Mouse (Mus musculus) erythroblast, embryonic 14.5 days (primary cell): ENCODE data around the gene Mrtfb.

Experiments used
- GATA1 ChIP-seq: IDR thresholded peaks from 2 replicates; pipeline ENCODE4 v1.6.1; 2012; ENCODE audit warnings: low read length, inconsistent platforms, mixed read lengths
- TAL1 ChIP-seq: IDR thresholded peaks from 3 replicates; pipeline ENCODE4 v1.6.1; 2012; ENCODE audit warnings: low read length, inconsistent platforms, mixed read lengths

DNA sequence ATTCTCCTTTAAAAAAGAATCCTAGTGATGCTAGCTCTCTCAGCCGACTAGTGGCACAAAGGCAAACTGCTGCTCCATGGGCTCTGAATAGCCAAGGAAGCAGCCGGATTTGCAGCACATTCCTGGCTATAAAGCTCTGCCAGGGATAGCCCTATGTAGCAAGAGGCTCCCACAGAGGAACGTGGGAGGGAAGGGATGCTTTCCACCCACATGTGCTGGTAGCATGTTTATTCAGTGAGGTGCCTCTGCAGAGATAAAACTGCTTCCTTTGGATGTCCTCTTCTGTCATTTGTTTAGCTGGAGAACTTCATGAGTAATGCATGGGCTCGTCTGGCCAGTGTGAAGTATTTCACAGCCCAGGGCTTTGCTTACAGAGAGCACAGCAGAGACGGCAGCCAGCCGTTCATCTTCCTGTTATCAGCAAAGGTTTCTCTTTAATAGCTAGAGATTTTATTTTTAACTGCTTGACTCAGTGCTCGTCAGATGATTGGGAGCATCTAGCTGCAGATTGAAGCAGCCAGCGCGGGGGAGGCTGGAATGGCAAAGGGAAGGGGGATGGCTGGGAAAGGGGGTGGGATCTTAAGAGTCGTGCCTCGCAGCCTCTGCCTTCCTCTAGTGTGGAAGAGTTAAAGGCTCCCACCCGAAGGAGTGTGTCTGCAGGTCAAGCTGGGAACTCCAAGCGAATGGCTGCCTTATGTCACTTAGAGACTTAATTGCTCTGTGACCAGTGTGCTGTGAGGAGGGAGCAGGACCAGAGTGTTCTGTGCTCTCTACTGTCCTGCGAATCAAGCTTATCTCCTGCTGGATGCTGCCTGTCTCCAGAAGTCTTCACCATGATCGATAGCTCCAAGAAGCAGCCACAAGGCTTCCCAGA lies 101.8 kb downstream of the Mrtfb start:
- TF ChIP-seq GATA1: no peak
- TF ChIP-seq TAL1: no peak
